Mouse (Mus musculus): Measurements from ENCODE around the gene Gpr33. TPM values are rescaled to one million over a fixed set of nuclear protein-coding genes. Genes with fewer than 3 reads are reported as not detected.

The Gpr33 gene
- polyA plus RNA-seq (2012; rRNA removed) = not detected in 2 replicates

GRCm38 (mm10) chr12:52027963-52028362 lies at the start of gene Gpr33:
TSS of gene Gpr33 (minus strand) at chr12:52028063.
- Histone ChIP-seq H3K4me3 (ENCODE audit: low read depth, low read length) (no peak within 1 kb of the TSS), H3K4me1 (ENCODE audit: control insufficient read depth, insufficient read depth, insufficient read length, low read length) (peaks cover 2% of the 10 kb centered on the region; the same call in 1 of the 2 replicates), H3K27ac (ENCODE audit: insufficient read depth, low read depth, low read length) (no peak within 1 kb of the TSS), H3K36me3 (ENCODE audit: control insufficient read depth, insufficient read depth, low read length) (no peaks in the 10 kb centered on the region), H3K27me3 (ENCODE audit: control insufficient read depth, insufficient read depth, low read length) (no peaks in the 10 kb centered on the region)
- WGBS = 94% methylated on average over 3 of the region's 3 CpGs
- TF ChIP-seq CTCF (IDR thresholded peaks at IDR 0.05; ENCODE audit: extremely low read depth, insufficient read length, insufficient replicate concordance, low read depth, low read length) (no peak), POLR2A (IDR thresholded peaks at IDR 0.05; ENCODE audit: low read depth, low read length) (no peak)

GRCm38 (mm10) chr12:52049324-52049723 lies 21.5 kb upstream of the Gpr33 start:
- WGBS = 76% methylated on average over 2 of the region's 2 CpGs
- no peak for TF ChIP-seq CTCF (IDR thresholded peaks at IDR 0.05; ENCODE audit: extremely low read depth, insufficient read length, insufficient replicate concordance, low read depth, low read length)
- no peak for TF ChIP-seq POLR2A (IDR thresholded peaks at IDR 0.05; ENCODE audit: low read depth, low read length)
- Histone ChIP-seq H3K27me3 (ENCODE audit: control insufficient read depth, insufficient read depth, low read length) (no peaks in the 10 kb centered on the region), H3K4me1 (ENCODE audit: control insufficient read depth, insufficient read depth, insufficient read length, low read length) (no peaks in the 10 kb centered on the region), H3K4me3 (ENCODE audit: low read depth, low read length) (no peak overlapping the region), H3K36me3 (ENCODE audit: control insufficient read depth, insufficient read depth, low read length) (no peaks in the 10 kb centered on the region), H3K27ac (ENCODE audit: insufficient read depth, low read depth, low read length) (no peak overlapping the region)

- Histone ChIP-seq H3K4me3 (ENCODE audit: low read depth, low read length) (no peak overlapping the region), H3K27ac (ENCODE audit: insufficient read depth, low read depth, low read length) (no peak overlapping the region), H3K4me1 (ENCODE audit: control insufficient read depth, insufficient read depth, insufficient read length, low read length) (no peaks in the 10 kb centered on the region), H3K36me3 (ENCODE audit: control insufficient read depth, insufficient read depth, low read length) (no peaks in the 10 kb centered on the region), H3K27me3 (ENCODE audit: control insufficient read depth, insufficient read depth, low read length) (no peaks in the 10 kb centered on the region)
- 59% methylated on average over 4 of the region's 4 CpGs for WGBS
- TF ChIP-seq CTCF (IDR thresholded peaks at IDR 0.05; ENCODE audit: extremely low read depth, insufficient read length, insufficient replicate concordance, low read depth, low read length) (no peak), POLR2A (IDR thresholded peaks at IDR 0.05; ENCODE audit: low read depth, low read length) (no peak)
These were observed 18.5 kb upstream of the Gpr33 start for GRCm38 (mm10) chr12:52046371-52046770.

DNA sequence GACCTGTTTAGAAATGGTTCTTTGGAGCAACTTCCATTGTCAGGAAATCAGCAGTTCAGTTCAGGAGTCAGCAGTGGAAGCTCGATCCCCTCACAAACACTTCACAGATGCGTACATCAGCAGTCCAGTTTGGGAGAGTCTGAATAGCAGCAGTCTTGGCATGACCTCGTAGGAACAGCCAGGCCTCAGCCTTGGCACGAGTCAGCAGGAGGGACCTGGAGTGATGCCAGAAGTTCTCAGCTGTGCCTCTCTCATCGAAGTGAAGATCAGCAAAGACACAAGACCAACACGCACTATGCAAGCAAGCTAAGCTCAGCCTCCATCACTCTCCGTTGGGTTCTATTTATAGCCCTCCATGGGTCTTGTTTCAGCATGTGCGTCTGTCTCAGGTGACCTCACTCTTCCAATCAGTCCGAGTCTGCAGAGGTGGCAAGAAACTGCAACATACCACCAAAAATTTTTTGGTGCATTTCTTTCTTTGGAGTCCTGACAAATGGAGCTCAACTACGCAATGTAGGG lies 15.0 kb upstream of the Gpr33 start:
- Histone ChIP-seq H3K36me3 (ENCODE audit: control insufficient read depth, insufficient read depth, low read length) (no peaks in the 10 kb centered on the region), H3K27ac (ENCODE audit: insufficient read depth, low read depth, low read length) (no peak overlapping the region), H3K27me3 (ENCODE audit: control insufficient read depth, insufficient read depth, low read length) (no peaks in the 10 kb centered on the region), H3K4me1 (ENCODE audit: control insufficient read depth, insufficient read depth, insufficient read length, low read length) (no peaks in the 10 kb centered on the region), H3K4me3 (ENCODE audit: low read depth, low read length) (no peak overlapping the region)
- WGBS = 52% methylated on average over 10 of the region's 10 CpGs
- TF ChIP-seq CTCF (IDR thresholded peaks at IDR 0.05; ENCODE audit: extremely low read depth, insufficient read length, insufficient replicate concordance, low read depth, low read length) = no peak
- no peak for TF ChIP-seq POLR2A (IDR thresholded peaks at IDR 0.05; ENCODE audit: low read depth, low read length)

- H3K4me1 ChIP-seq (ENCODE audit: control insufficient read depth, insufficient read depth, insufficient read length, low read length) = no peaks in the 10 kb centered on the region
- no peak overlapping the region for H3K27ac ChIP-seq (ENCODE audit: insufficient read depth, low read depth, low read length)
- 41% methylated on average over 3 of the region's 3 CpGs for WGBS
- no peaks in the 10 kb centered on the region for H3K36me3 ChIP-seq (ENCODE audit: control insufficient read depth, insufficient read depth, low read length)
- no peak overlapping the region for H3K4me3 ChIP-seq (ENCODE audit: low read depth, low read length)
- H3K27me3 ChIP-seq (ENCODE audit: control insufficient read depth, insufficient read depth, low read length) = no peaks in the 10 kb centered on the region
- TF ChIP-seq POLR2A (IDR thresholded peaks at IDR 0.05; ENCODE audit: low read depth, low read length) = no peak
- TF ChIP-seq CTCF (IDR thresholded peaks at IDR 0.05; ENCODE audit: extremely low read depth, insufficient read length, insufficient replicate concordance, low read depth, low read length) = no peak
These were observed 10.5 kb upstream of the Gpr33 start for GRCm38 (mm10) chr12:52038352-52038751.

GRCm38 (mm10) chr12:52034956-52035355 lies 7.1 kb upstream of the Gpr33 start:
- Histone ChIP-seq H3K4me1 (ENCODE audit: control insufficient read depth, insufficient read depth, insufficient read length, low read length) (peaks cover 2% of the 10 kb centered on the region; the same call in 1 of the 2 replicates), H3K4me3 (ENCODE audit: low read depth, low read length) (no peak overlapping the region), H3K27me3 (ENCODE audit: control insufficient read depth, insufficient read depth, low read length) (no peaks in the 10 kb centered on the region), H3K36me3 (ENCODE audit: control insufficient read depth, insufficient read depth, low read length) (no peaks in the 10 kb centered on the region), H3K27ac (ENCODE audit: insufficient read depth, low read depth, low read length) (no peak overlapping the region)
- 67% methylated on average over 3 of the region's 3 CpGs for WGBS
- TF ChIP-seq POLR2A (IDR thresholded peaks at IDR 0.05; ENCODE audit: low read depth, low read length) (no peak), CTCF (IDR thresholded peaks at IDR 0.05; ENCODE audit: extremely low read depth, insufficient read length, insufficient replicate concordance, low read depth, low read length) (no peak)

DNA sequence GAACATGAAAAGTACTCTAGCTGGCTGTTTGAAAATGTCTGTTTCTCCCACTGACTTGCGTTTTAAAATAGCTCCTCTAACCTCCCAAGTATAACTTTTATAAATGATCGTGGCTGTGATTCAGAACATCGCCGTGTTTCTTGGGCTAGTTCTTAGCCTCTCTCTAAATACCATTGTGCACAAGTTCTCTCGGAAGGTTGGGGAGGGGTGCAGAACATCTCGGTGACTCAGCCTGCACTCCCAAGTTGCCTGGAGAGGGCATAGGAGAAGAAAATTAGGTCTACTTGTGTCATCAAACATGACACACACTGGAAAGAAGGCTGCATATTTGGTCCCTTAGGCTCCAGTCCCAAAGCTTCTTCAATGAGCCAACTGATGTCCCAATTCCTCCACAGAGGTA lies 4.4 kb upstream of the Gpr33 start:
- Histone ChIP-seq H3K4me3 (ENCODE audit: low read depth, low read length) (no peak overlapping the region), H3K27me3 (ENCODE audit: control insufficient read depth, insufficient read depth, low read length) (no peaks in the 10 kb centered on the region), H3K27ac (ENCODE audit: insufficient read depth, low read depth, low read length) (no peak overlapping the region), H3K36me3 (ENCODE audit: control insufficient read depth, insufficient read depth, low read length) (no peaks in the 10 kb centered on the region), H3K4me1 (ENCODE audit: control insufficient read depth, insufficient read depth, insufficient read length, low read length) (peaks cover 2% of the 10 kb centered on the region; the same call in 1 of the 2 replicates)
- TF ChIP-seq POLR2A (IDR thresholded peaks at IDR 0.05; ENCODE audit: low read depth, low read length) (no peak), CTCF (IDR thresholded peaks at IDR 0.05; ENCODE audit: extremely low read depth, insufficient read length, insufficient replicate concordance, low read depth, low read length) (no peak)
- WGBS = 87% methylated on average over 6 of the region's 6 CpGs

Data from small intestine, adult 2 months (tissue).